12 mouse cellular contexts compared by ENCODE assay signal in the genomic region with DNA sequence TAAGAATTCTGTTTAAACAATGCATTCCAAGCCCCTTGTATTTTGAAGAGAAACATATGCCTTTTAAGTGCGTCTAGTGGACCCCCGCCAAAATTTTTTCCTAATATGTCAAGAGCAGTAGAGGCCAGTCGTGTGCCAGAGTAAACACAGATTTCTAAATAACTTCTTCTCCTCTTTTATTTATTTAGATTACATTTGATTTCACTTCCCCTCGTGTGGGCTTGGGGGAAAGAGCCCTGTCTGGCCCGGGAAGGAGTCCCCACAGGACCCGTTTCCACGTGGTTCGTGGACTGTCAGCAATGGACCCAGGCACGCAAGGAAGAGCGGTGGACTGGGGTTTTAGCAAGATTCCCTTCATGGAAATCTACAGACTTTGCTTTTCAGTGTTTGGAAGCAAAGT.
DNase-seq lines count a peak whose midpoint lies in the region; ATAC-seq and TF ChIP-seq lines count a peak whose summit lies in the region.
"Had no signal": no experiment of that assay in that cellular context is flagged by ENCODE, and none has a peak within 500 bp of the region (broad histone marks: within the 10 kb centered on the region; RNA-seq: fewer than 3 reads in every experiment).

No protein-coding gene starts in this region.

- peak overlapping the region; percentile 53 for H3K27ac ChIP-seq in gastrocnemius, adult 2 months
- H3K27ac ChIP-seq in midbrain, embryonic 11.5 days (ENCODE audit: low read depth, low read length), result no peak overlapping the region
- H3K27ac ChIP-seq in midbrain, embryonic 16.5 days (ENCODE audit: low read length), result no peak overlapping the region
- H3K27ac ChIP-seq in limb, embryonic 15.5 days, result peak overlapping the region; percentile 50; the same call in 1 of the 2 replicates
- peak overlapping the region; percentile 72; the same call in 1 of the 2 replicates for H3K27ac ChIP-seq in stomach, postnatal 0 days (replicated peaks)
- H3K27ac ChIP-seq: liver, embryonic 15.5 days had no signal

- H3K9me3 ChIP-seq in midbrain, embryonic 11.5 days (ENCODE audit: control insufficient read depth, low read length), result no peaks in the 10 kb centered on the region
- H3K9me3 ChIP-seq in midbrain, embryonic 16.5 days (replicated peaks; ENCODE audit: control insufficient read depth, low read length, poor library complexity, severe bottlenecking), result no peaks in the 10 kb centered on the region
- no peaks in the 10 kb centered on the region for H3K9me3 ChIP-seq in limb, embryonic 15.5 days
- no peaks in the 10 kb centered on the region for H3K9me3 ChIP-seq in stomach, postnatal 0 days (ENCODE audit: control insufficient read depth, low read length)
- H3K9me3 ChIP-seq: liver, embryonic 15.5 days had no signal

- no peaks in the 10 kb centered on the region for H3K36me3 ChIP-seq in midbrain, embryonic 11.5 days (ENCODE audit: control insufficient read depth, insufficient read depth, low read length)
- no peaks in the 10 kb centered on the region for H3K36me3 ChIP-seq in midbrain, embryonic 16.5 days (ENCODE audit: control insufficient read depth, insufficient read depth, low read length)
- H3K36me3 ChIP-seq in limb, embryonic 15.5 days, result peaks cover 12% of the 10 kb centered on the region; the same call in 1 of the 2 replicates
- no peaks in the 10 kb centered on the region for H3K36me3 ChIP-seq in stomach, postnatal 0 days (ENCODE audit: control insufficient read depth, insufficient read depth, low read length)
- H3K36me3 ChIP-seq: liver, embryonic 15.5 days had no signal

- DNase-seq in gastrocnemius, adult 2 months, result no peak
- DNase-seq in gastrocnemius, postnatal 36 days, result no peak
- DNase-seq in midbrain, embryonic 11.5 days (ENCODE audit: low spot score, missing footprints), result peak; percentile 77
- DNase-seq in stomach, postnatal 0 days (ENCODE audit: low spot score), result no peak
- no peak for DNase-seq in layer of hippocampus, adult 9-11 months
- DNase-seq: adrenal gland, postnatal 10 days; cerebellum, adult 11-12 months; thymus, postnatal 14 days had no signal

- intact Hi-C loops in gastrocnemius, adult 2 months (cut with DNase I), result no loop called here
- intact Hi-C loops in gastrocnemius, postnatal 36 days (cut with DNase I), result no loop called here

- 87% methylated on average over 10 of the region's 10 CpGs for WGBS in midbrain, embryonic 11.5 days
- whole genome bisulfite sequencing in midbrain, embryonic 16.5 days, result 88% methylated on average over 10 of the region's 10 CpGs
- WGBS in limb, embryonic 15.5 days, result 52% methylated on average over 10 of the region's 10 CpGs
- 27% methylated on average over 10 of the region's 10 CpGs for WGBS in stomach, postnatal 0 days

- no peak for ATAC-seq in midbrain, embryonic 11.5 days (ENCODE audit: low FRiP score)
- no peak for ATAC-seq in midbrain, embryonic 16.5 days
- no peak for ATAC-seq in limb, embryonic 15.5 days (ENCODE audit: insufficient number of reproducible peaks, low FRiP score, low TSS enrichment, low read depth)
- peak; percentile 43; the same call in 1 of the 2 replicates for ATAC-seq in stomach, postnatal 0 days (ENCODE audit: low FRiP score, low TSS enrichment)
- no peak for ATAC-seq in erythroblast, adult 5-6 weeks (replicated peaks; ENCODE audit: low FRiP score, poor library complexity, severe bottlenecking)

- H3K4me1 ChIP-seq in midbrain, embryonic 11.5 days (ENCODE audit: control insufficient read depth, insufficient read depth, low read length), result no peaks in the 10 kb centered on the region
- no peaks in the 10 kb centered on the region for H3K4me1 ChIP-seq in midbrain, embryonic 16.5 days (ENCODE audit: control insufficient read depth, insufficient read depth, low read length)
- peaks cover 19% of the 10 kb centered on the region for H3K4me1 ChIP-seq in limb, embryonic 15.5 days
- no peaks in the 10 kb centered on the region for H3K4me1 ChIP-seq in stomach, postnatal 0 days (replicated peaks; ENCODE audit: control insufficient read depth, insufficient read depth)
- H3K4me1 ChIP-seq: liver, embryonic 15.5 days had no signal

- no peak overlapping the region for H3K4me3 ChIP-seq in gastrocnemius, adult 2 months
- no peak overlapping the region for H3K4me3 ChIP-seq in midbrain, embryonic 11.5 days (ENCODE audit: low read depth, low read length)
- no peak overlapping the region for H3K4me3 ChIP-seq in midbrain, embryonic 16.5 days (ENCODE audit: low read depth, low read length)
- H3K4me3 ChIP-seq in limb, embryonic 15.5 days, result no peak overlapping the region
- no peak overlapping the region for H3K4me3 ChIP-seq in stomach, postnatal 0 days (ENCODE audit: low read depth, low read length)
- H3K4me3 ChIP-seq: liver, embryonic 15.5 days had no signal

- no peaks in the 10 kb centered on the region for H3K27me3 ChIP-seq in midbrain, embryonic 11.5 days (ENCODE audit: control insufficient read depth, insufficient read depth, low read length)
- H3K27me3 ChIP-seq in midbrain, embryonic 16.5 days (ENCODE audit: control insufficient read depth, insufficient read depth, low read depth, low read length), result no peaks in the 10 kb centered on the region
- H3K27me3 ChIP-seq in limb, embryonic 15.5 days, result no peaks in the 10 kb centered on the region
- no peaks in the 10 kb centered on the region for H3K27me3 ChIP-seq in stomach, postnatal 0 days (ENCODE audit: control insufficient read depth, insufficient read depth, low read length)

- H3K9ac ChIP-seq in midbrain, embryonic 11.5 days (ENCODE audit: low read length), result no peak overlapping the region
- no peak overlapping the region for H3K9ac ChIP-seq in midbrain, embryonic 16.5 days (ENCODE audit: low read depth, low read length)
- no peak overlapping the region for H3K9ac ChIP-seq in limb, embryonic 15.5 days
- no peak overlapping the region for H3K9ac ChIP-seq in stomach, postnatal 0 days (ENCODE audit: low read length)
- H3K9ac ChIP-seq: liver, embryonic 15.5 days had no signal

- no peak for TF ChIP-seq CTCF in gastrocnemius, adult 2 months (IDR thresholded peaks at IDR 0.05)
- no peak for TF ChIP-seq CTCF in stomach, postnatal 0 days (IDR thresholded peaks at IDR 0.05; ENCODE audit: low read depth)

- no peak overlapping the region for H3K4me2 ChIP-seq in midbrain, embryonic 11.5 days
- no peak overlapping the region for H3K4me2 ChIP-seq in midbrain, embryonic 16.5 days (ENCODE audit: low read length)
- 0 out of 2 replicates have a peak overlapping the region, but pooled peaks have one; percentile 17 for H3K4me2 ChIP-seq in limb, embryonic 15.5 days
- peak overlapping the region; percentile 27; the same call in 1 of the 2 replicates for H3K4me2 ChIP-seq in stomach, postnatal 0 days (replicated peaks; ENCODE audit: low read depth)
- H3K4me2 ChIP-seq: liver, embryonic 15.5 days had no signal

- TF ChIP-seq EP300 in stomach, postnatal 0 days (optimal IDR thresholded peaks at IDR 0.05), result peak; percentile 70

Comparison
In these comparisons a context has a peak if more than half of its experiments do, and no peak if none do; other contexts are left out.
1. H3K27ac ChIP-seq: peak in gastrocnemius, adult 2 months (single experiment), limb, embryonic 15.5 days (single experiment) and stomach, postnatal 0 days (single experiment); none in midbrain, embryonic 11.5 days (single experiment) and midbrain, embryonic 16.5 days (single experiment).
2. H3K4me2 ChIP-seq: peak in limb, embryonic 15.5 days (single experiment) and stomach, postnatal 0 days (single experiment); none in midbrain, embryonic 11.5 days (single experiment) and midbrain, embryonic 16.5 days (single experiment).